Mouse (Mus musculus) neural tube, embryonic 15.5 days (tissue): ENCODE data around the gene Taf3. TPM values are rescaled to one million over a fixed set of nuclear protein-coding genes. Genes with fewer than 3 reads are reported as not detected.

ENCODE experiments used
- ATAC-seq: fragments of 200-750 bp; cut with Nextera tagmentation; 2 replicates; pipeline ENCODE4 v1.8.0; 2017; ENCODE audit warnings: mild to moderate bottlenecking, moderate TSS enrichment, moderate library complexity; ENCODE audit not compliant: low FRiP score
- H3K27ac ChIP-seq: fragments of 300-500 bp; sonication (generic); replicated peaks from 2 replicates; pipeline ENCODE4 v1.5.1; 2015; ENCODE audit warnings: mild to moderate bottlenecking, inconsistent platforms
- H3K27me3 ChIP-seq: fragments of 300-500 bp; sonication (generic); replicated peaks from 2 replicates; pipeline ENCODE4 v1.6.1; 2015; ENCODE audit warnings: inconsistent platforms
- H3K36me3 ChIP-seq: fragments of 300-500 bp; sonication (generic); 2 replicates; pipeline ENCODE4 v1.6.1; 2015; ENCODE audit warnings: inconsistent platforms
- H3K4me1 ChIP-seq: fragments of 300-500 bp; sonication (generic); 2 replicates; pipeline ENCODE4 v1.6.1; 2015; ENCODE audit warnings: inconsistent platforms
- H3K4me2 ChIP-seq: fragments of 300-500 bp; sonication (generic); 2 replicates; pipeline ENCODE4 v1.6.1; 2015; ENCODE audit warnings: inconsistent platforms, mild to moderate bottlenecking, moderate library complexity
- H3K4me3 ChIP-seq: fragments of 300-500 bp; sonication (generic); replicated peaks from 2 replicates; pipeline ENCODE4 v1.5.1; 2015; ENCODE audit warnings: mild to moderate bottlenecking, inconsistent platforms
- H3K9ac ChIP-seq: fragments of 300-500 bp; sonication (generic); replicated peaks from 2 replicates; pipeline ENCODE4 v1.6.1; 2015; ENCODE audit warnings: mild to moderate bottlenecking, inconsistent platforms
- H3K9me3 ChIP-seq: fragments of 300-500 bp; sonication (generic); replicated peaks from 2 replicates; pipeline ENCODE4 v1.6.1; 2016; ENCODE audit warnings: inconsistent platforms
- WGBS: fragments of 180-500 bp; shearing (Covaris S2); methylation state at CpG from one replicate; pipeline ENCODE4 v1.1.7; 2015; ENCODE audit warnings: mixed read lengths; 5-methylcytosine and 5-hydroxymethylcytosine counted together
- polyA plus RNA-seq: library from polyadenylated mRNA; unstranded; fragments of >200 nt; fragmentation: Nextera tagmentation; extraction: Ambion mirVana; gene quantifications from 2 replicates; pipeline ENCODE4 v1.2.1, GENCODE M21; 2015

Taf3 gene
- 12.0 and 13.1 TPM in 2 replicates for polyA plus RNA-seq

- Histone ChIP-seq H3K4me3 (peak within 1 kb of the TSS; percentile 93), H3K27me3 (no peaks in the 10 kb centered on the region), H3K27ac (peak within 1 kb of the TSS; percentile 76), H3K9me3 (no peaks in the 10 kb centered on the region), H3K4me2 (peak within 1 kb of the TSS; percentile 87), H3K9ac (peak within 1 kb of the TSS; percentile 76), H3K4me1 (peaks cover 20% of the 10 kb centered on the region), H3K36me3 (no peaks in the 10 kb centered on the region)
- ATAC-seq, result peak; percentile 96
- under 1% methylated on average over 36 of the region's 36 CpGs for WGBS
Observed at GRCm38 (mm10) chr2:10048461-10048860, at the start of gene Taf3. Gene Taf3 (minus strand): TSS chr2:10048596.

- H3K4me3 ChIP-seq, result no peak overlapping the region
- H3K9ac ChIP-seq, result no peak overlapping the region
- WGBS, result 88% methylated on average over 14 of the region's 14 CpGs
- no peak overlapping the region for H3K27ac ChIP-seq
- peaks cover 34% of the 10 kb centered on the region for H3K36me3 ChIP-seq
- no peaks in the 10 kb centered on the region for H3K9me3 ChIP-seq
- ATAC-seq, result no peak
- H3K4me2 ChIP-seq, result no peak overlapping the region
- no peaks in the 10 kb centered on the region for H3K27me3 ChIP-seq
- no peaks in the 10 kb centered on the region for H3K4me1 ChIP-seq
Observed at GRCm38 (mm10) chr2:10094327-10095100, 46.1 kb upstream of the Taf3 start.

- no peak overlapping the region for H3K27ac ChIP-seq
- WGBS, result 85% methylated on average over 8 of the region's 8 CpGs
- ATAC-seq, result no peak
Observed at GRCm38 (mm10) chr2:10087256-10087850, 39.0 kb upstream of the Taf3 start.

GRCm38 (mm10) chr2:10082737-10083136 is 34.3 kb upstream of the Taf3 start:
- H3K27me3 ChIP-seq, result no peaks in the 10 kb centered on the region
- no peak overlapping the region for H3K4me3 ChIP-seq
- H3K9ac ChIP-seq, result no peak overlapping the region
- H3K4me1 ChIP-seq, result peaks cover 30% of the 10 kb centered on the region
- no peak for ATAC-seq
- peaks cover 9% of the 10 kb centered on the region for H3K36me3 ChIP-seq
- H3K4me2 ChIP-seq, result no peak overlapping the region
- H3K27ac ChIP-seq, result no peak overlapping the region
- no peaks in the 10 kb centered on the region for H3K9me3 ChIP-seq
- 90% methylated on average over 1 of the region's 1 CpGs for WGBS

More at GRCm38 (mm10) chr2:10087256-10087850, 39.0 kb upstream of the Taf3 start:
- Histone ChIP-seq H3K4me3 (no peak overlapping the region), H3K27me3 (no peaks in the 10 kb centered on the region), H3K9ac (no peak overlapping the region), H3K9me3 (no peaks in the 10 kb centered on the region), H3K4me2 (no peak overlapping the region), H3K36me3 (peaks cover 43% of the 10 kb centered on the region), H3K4me1 (peaks cover 3% of the 10 kb centered on the region)

GRCm38 (mm10) chr2:10081453-10082080 is 33.2 kb upstream of the Taf3 start:
- no peaks in the 10 kb centered on the region for H3K9me3 ChIP-seq
- H3K4me1 ChIP-seq, result peaks cover 37% of the 10 kb centered on the region
- ATAC-seq, result no peak
- peak overlapping the region; percentile 20; the same call in 1 of the 2 replicates for H3K9ac ChIP-seq
- peak overlapping the region; percentile 63 for H3K4me3 ChIP-seq
- 96% methylated on average over 5 of the region's 5 CpGs for WGBS
- peaks cover 9% of the 10 kb centered on the region for H3K36me3 ChIP-seq
- no peaks in the 10 kb centered on the region for H3K27me3 ChIP-seq
- H3K27ac ChIP-seq, result no peak overlapping the region
- H3K4me2 ChIP-seq, result peak overlapping the region; percentile 73

- WGBS, result under 1% methylated on average over 61 of the region's 61 CpGs
- no peaks in the 10 kb centered on the region for H3K27me3 ChIP-seq
- peak within 1 kb of the TSS; percentile 63 for H3K4me3 ChIP-seq
- ATAC-seq, result peak; percentile 97
- peak within 1 kb of the TSS; percentile 73 for H3K4me2 ChIP-seq
- peaks cover 42% of the 10 kb centered on the region for H3K4me1 ChIP-seq
- no peaks in the 10 kb centered on the region for H3K9me3 ChIP-seq
- H3K27ac ChIP-seq, result peak within 1 kb of the TSS; percentile 96
- H3K36me3 ChIP-seq, result peaks cover 6% of the 10 kb centered on the region; the same call in 1 of the 2 replicates
- H3K9ac ChIP-seq, result peak within 1 kb of the TSS; percentile 99
Observed at GRCm38 (mm10) chr2:10080310-10081010, 32.1 kb upstream of the Taf3 start, which contains the start of the genes Atp5c1 and Kin. Gene Atp5c1 (minus strand): TSS chr2:10080510. Gene Kin (plus strand): TSS chr2:10080593.

GRCm38 (mm10) chr2:10079745-10080309 is 31.4 kb upstream of the Taf3 start:
- H3K27me3 ChIP-seq, result no peaks in the 10 kb centered on the region
- peak overlapping the region; percentile 99 for H3K9ac ChIP-seq
- peak overlapping the region; percentile 63 for H3K4me3 ChIP-seq
- peaks cover 47% of the 10 kb centered on the region for H3K4me1 ChIP-seq
- peaks cover 7% of the 10 kb centered on the region; the same call in 1 of the 2 replicates for H3K36me3 ChIP-seq
- no peaks in the 10 kb centered on the region for H3K9me3 ChIP-seq
- peak overlapping the region; percentile 73 for H3K4me2 ChIP-seq
- under 1% methylated on average over 28 of the region's 28 CpGs for WGBS
- ATAC-seq, result peak; percentile 22; the same call in 1 of the 2 replicates
- peak overlapping the region; percentile 96 for H3K27ac ChIP-seq

- Histone ChIP-seq H3K27ac (no peak overlapping the region), H3K36me3 (0 out of 2 replicates have a peak, but pooled peaks cover 8% of the 10 kb centered on the region), H3K4me3 (no peak overlapping the region), H3K4me2 (no peak overlapping the region), H3K27me3 (no peaks in the 10 kb centered on the region), H3K4me1 (peaks cover 43% of the 10 kb centered on the region), H3K9ac (no peak overlapping the region), H3K9me3 (no peaks in the 10 kb centered on the region)
- WGBS, result 81% methylated on average over 8 of the region's 8 CpGs
- no peak for ATAC-seq
Observed at GRCm38 (mm10) chr2:10076675-10077074, 28.3 kb upstream of the Taf3 start.

GRCm38 (mm10) chr2:10074470-10074869 is 26.1 kb upstream of the Taf3 start:
- Histone ChIP-seq H3K9me3 (no peaks in the 10 kb centered on the region), H3K4me2 (no peak overlapping the region)
- 82% methylated on average over 7 of the region's 7 CpGs for WGBS

GRCm38 (mm10) chr2:10071751-10072150 is 23.4 kb upstream of the Taf3 start:
- H3K4me2 ChIP-seq, result no peak overlapping the region
- H3K9me3 ChIP-seq, result no peaks in the 10 kb centered on the region
- no peak overlapping the region for H3K9ac ChIP-seq
- 57% methylated on average over 7 of the region's 7 CpGs for WGBS
- peaks cover 19% of the 10 kb centered on the region for H3K36me3 ChIP-seq
- H3K4me3 ChIP-seq, result no peak overlapping the region
- H3K4me1 ChIP-seq, result peaks cover 14% of the 10 kb centered on the region
- no peak for ATAC-seq
- no peak overlapping the region for H3K27ac ChIP-seq
- H3K27me3 ChIP-seq, result no peaks in the 10 kb centered on the region

More at GRCm38 (mm10) chr2:10074470-10074869, 26.1 kb upstream of the Taf3 start:
- H3K27me3 ChIP-seq, result no peaks in the 10 kb centered on the region
- H3K36me3 ChIP-seq, result 0 out of 2 replicates have a peak, but pooled peaks cover 8% of the 10 kb centered on the region
- H3K27ac ChIP-seq, result no peak overlapping the region
- ATAC-seq, result no peak
- H3K4me1 ChIP-seq, result peaks cover 37% of the 10 kb centered on the region
- no peak overlapping the region for H3K9ac ChIP-seq
- no peak overlapping the region for H3K4me3 ChIP-seq

GRCm38 (mm10) chr2:10058836-10059235 is 10.4 kb upstream of the Taf3 start:
- Histone ChIP-seq H3K9me3 (no peaks in the 10 kb centered on the region), H3K36me3 (peaks cover 81% of the 10 kb centered on the region), H3K4me3 (no peak overlapping the region), H3K4me2 (no peak overlapping the region), H3K9ac (no peak overlapping the region), H3K27ac (no peak overlapping the region), H3K4me1 (no peaks in the 10 kb centered on the region), H3K27me3 (no peaks in the 10 kb centered on the region)
- no peak for ATAC-seq
- 91% methylated on average over 5 of the region's 5 CpGs for WGBS
